Mouse (Mus musculus): Measurements from ENCODE around the gene Popdc3.
"Not testable (repeated sequence)": the region's sequence is repeated elsewhere in the genome, so short reads cannot be mapped to it uniquely, and the experiment has no call there.

Popdc3 gene

DNA sequence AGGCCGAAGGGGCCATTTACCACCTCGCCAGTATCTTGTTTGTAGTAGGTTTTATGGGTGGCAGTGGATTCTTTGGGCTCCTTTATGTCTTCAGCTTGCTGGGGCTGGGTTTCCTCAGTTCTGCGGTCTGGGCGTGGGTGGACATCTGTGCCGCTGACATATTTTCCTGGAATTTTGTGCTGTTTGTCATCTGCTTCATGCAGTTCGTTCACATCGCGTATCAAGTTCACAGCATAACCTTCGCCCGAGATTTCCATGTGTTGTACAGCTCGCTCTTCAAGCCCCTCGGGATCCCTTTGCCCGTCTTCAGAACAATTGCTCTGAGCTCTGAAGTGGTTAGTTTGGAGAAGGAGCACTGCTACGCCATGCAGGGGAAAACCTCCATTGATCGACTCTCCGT, 137.0 kb downstream of the Popdc3 start:
- DNase-seq (ENCODE audit: low spot score) = no peak

DNA sequence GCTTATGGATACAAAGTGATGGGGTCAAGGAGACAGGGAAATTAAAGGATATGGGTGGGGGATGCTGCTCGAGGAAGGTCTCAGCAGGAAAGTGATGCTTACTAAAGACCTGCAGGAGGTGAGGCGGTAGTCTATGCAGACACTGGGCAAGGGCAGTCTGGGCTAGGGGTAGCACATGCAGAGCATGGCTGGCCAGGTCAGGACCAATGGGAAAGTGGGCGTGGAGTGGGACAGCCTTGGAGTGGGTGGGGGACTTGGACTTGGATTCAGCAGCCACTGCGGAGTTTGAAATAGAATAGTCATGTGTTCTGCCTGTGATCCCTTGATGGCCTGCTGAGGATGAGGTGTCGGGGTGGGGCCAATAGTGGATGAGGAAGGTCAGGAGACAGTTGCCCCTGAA, 141.0 kb downstream of the Popdc3 start:
- no peak for DNase-seq (ENCODE audit: low spot score)

DNA sequence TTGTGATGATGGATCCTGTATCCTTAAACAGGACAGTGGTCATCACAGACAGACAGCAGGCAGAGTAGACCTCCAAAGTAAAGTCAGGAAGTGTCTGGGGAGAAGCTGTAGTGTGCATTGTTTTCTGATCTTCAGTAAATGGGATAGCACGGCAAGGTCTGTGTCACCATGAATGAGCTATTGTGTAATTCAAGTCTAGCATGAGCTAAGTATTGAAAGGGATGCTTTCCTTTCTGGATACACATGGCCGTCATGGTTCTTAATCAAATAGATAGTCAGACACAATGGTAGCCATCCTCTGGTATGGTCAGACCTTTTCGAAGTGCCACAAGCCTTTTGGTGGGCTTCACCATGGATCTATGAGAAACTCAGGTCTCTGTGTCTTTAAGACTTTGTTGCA, 142.4 kb downstream of the Popdc3 start:
- no peak for DNase-seq (ENCODE audit: low spot score)

DNA sequence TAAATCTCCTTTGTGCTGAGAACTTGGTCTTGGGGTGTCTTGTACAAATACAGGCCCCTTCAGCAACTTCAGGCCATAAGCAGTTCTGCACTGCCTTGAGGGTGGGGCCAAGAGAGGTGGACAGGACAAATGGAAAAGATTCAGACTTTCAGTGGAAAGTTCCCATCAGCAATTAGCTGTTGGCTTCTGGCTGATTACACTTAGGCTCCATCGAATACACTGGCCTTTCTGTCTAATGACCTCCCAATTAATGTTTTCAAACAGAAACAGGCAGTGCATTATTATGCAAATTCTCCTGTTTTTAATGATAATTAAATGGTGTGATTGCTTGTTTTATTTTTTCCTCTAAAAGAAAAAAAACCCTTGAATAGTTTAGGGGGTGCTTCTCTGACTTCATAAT, 146.3 kb downstream of the Popdc3 start:
- no peak for DNase-seq (ENCODE audit: low spot score)

DNA sequence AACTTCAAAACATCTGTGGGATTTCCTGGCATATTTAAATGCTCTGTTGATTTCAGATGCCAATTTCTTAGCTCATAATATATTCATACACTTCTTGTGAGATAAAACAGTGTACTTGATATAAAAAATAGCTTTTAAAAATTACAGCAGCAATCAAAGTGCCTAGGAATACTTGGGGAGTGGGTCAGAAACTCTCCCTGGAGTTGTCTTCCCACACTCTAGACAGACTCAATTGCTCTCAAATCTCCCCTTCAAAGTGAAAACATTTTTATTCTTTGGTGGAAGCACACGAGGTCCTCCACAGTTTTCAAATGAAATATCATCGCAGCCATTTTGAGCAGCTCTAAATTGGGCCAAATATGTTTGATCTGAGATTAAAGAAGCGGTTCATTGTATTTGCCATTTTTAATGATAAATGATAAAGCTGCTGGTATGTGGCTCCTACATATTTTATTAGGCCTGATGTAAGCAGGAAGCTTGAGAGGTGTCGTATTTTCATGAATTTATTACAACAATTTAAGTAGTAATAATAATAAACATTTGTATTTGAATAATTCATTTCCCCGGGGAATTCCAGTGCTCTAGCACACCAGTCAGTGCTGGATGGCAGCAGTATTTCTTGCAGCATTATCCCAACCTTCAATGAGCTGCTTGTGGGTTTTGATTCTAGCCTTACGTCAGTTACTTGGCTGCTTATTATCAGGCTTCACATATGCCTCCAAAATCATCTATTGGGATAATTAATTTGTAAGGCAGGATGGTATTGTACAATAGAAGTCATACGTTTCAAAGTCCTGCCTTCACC, 150.5 kb downstream of the Popdc3 start:
- DNase-seq (ENCODE audit: low spot score) = no peak

DNA sequence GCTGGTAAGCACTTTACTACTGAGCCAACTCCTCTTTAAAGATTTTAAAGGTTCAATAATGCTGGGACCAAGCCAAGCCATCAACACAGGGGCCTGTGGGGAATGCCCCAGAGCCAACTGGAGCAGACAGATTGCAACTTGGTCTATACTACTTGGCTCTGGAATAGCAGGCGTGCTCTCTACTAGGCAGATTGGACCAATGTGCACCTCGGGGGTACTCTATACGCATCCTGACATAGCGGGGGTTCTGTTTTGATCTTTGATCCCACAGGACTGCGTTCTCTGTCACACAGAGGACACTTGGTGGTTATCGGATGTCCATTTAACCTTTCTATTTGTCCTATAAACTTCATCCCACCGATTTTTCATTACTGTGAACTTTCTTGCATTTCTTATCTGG, 157.0 kb downstream of the Popdc3 start:
- no peak for DNase-seq (ENCODE audit: low spot score)

DNA sequence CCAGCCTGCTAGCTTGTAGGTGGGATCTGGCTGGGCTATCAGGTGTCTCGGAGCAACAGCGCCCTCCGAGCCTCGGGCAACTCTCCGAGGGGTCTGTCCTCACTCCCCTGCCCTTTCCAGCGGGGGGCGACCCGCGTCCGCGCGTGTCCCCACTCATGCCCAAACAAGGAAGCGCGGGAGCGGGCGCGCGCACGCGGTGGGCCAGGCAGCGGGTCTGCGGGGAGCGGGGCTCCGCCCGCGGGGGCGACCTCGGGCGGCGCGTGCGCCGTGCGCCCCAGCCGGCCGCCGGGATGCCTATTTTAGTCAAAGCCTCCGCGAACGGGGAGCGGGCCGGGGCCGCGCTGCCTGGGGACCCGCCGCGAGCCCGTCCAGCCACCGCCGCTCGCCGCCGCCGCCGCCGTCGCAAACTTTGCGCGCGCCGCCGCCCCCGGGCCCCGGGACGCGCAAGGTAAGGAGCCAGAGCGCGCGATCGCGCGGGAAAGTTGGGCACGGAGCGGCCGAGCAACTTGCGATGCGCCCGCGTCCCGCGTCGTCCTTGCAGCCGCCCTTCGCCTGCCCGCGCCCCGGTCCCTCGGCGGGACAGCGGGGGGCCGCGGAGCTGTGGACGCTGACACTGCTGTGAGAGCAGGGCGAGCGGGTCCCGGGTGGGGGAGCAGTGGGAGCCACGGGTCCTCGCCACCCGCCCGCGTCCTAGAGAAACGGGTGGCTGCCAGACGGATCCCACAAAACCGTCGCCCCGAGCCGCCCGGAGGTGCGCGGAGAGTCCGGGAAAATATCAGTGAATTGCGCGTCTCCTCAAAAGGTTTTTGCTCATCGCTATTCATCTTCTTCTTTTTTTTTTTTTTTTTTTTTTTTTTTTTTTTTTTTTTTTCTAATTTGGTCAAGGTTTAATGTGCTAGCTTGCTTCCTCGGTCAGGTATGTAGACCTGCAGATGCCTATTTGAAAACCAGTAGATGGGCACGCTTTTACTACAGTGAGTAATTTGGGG, 157.8 kb downstream of the Popdc3 start, which contains the start of gene Bves:
Gene Bves, plus strand, starts transcription at position 339 of the 989 bp plus-strand sequence.
- peak; percentile 66 for DNase-seq (ENCODE audit: low spot score)

DNA sequence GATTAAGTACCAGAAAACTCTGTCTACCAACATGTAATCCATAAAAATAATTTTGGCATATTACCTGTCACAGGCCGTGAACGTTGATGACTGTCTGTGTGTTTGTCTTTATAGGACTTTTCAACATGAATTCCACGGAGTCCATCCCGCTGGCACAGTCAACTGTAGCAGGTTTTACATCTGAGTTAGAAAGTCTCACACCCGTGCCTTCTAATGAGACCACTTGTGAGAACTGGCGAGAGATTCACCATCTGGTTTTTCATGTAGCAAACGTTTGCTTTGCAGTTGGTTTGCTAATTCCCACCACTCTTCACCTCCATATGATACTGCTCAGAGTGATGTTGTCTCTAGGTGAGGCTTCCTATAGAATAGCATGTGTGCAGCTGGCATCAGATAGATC, 161.2 kb downstream of the Popdc3 start:
- DNase-seq (ENCODE audit: low spot score) = no peak

DNA sequence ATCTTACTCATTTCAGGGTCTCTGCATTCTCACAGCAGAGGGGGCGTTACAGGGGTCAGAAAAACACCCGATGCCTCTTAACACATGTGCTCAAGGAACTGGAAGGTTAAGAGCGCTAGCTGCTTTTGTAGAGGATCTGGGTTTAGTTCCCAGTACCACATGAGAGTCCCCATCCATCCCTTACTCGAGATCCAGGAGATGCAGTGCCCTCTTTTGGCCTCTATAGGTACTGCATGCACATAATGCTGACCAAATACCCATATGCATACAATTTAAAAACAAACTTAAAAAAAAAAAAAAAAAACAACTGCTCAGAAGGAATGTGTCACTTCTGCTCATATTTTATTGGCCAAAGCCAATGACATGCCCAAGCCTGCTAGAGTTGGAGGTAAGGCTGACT, 166.5 kb downstream of the Popdc3 start:
- no peak for DNase-seq (ENCODE audit: low spot score)

DNA sequence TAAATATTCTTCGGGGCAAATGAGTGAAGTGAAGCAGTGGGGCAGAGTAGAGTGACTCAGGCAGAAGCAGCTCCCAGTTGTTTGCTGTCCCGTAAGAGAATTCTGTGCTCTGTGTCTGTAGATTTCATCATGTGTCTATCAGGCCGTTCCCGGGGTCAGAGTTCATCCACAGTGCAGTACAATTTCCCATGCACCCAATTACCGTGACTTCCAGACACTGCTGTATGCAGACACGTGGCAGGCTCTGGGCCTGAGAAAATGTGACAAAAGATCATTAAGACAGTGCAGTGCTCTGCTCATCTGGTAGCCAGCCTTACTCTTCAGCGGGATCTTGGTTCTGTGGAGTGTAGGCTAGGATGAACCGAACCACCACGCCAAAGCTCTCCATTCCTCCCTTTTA, 167.3 kb downstream of the Popdc3 start:
- DNase-seq (ENCODE audit: low spot score) = no peak

DNA sequence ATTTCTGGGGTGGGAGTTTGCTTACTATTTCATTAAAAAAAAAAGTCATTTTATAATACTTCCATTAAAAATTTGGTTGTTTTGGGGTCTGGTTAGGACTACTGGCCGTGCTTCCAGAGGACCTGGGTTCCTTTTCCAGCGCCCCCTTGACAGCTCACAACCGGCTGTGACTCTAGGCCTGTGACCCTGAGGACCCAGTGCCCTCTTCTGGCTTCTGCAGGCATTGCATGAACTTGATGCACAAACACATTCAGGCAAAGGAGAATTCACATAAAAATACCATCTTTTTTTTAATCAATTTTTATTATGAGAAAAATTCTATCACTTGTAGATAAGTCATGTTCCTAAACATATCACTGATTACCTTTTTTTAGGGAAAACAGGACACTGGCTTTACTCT, 170.2 kb downstream of the Popdc3 start:
- not testable (repeated sequence) for DNase-seq (ENCODE audit: low spot score)

DNA sequence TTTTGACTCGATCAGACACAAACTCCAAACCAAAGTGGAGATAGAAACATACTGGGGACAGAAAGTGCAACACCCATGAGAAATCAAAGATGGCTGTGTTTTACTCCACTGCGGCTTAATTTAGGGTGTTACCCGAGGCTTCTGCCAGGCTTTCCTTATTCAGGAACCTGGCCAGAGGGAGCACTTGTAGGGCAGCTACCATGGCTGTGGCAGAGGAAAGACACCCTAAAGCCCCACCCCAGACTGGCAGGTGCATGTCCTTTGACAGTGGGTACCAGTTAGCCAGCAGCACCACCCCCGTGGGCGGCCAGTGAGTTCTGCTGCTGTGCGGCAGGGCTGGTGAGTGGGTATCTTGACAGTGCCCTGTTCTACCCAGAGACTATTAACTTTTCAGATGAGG, 178.2 kb downstream of the Popdc3 start:
- DNase-seq (ENCODE audit: low spot score) = no peak

DNA sequence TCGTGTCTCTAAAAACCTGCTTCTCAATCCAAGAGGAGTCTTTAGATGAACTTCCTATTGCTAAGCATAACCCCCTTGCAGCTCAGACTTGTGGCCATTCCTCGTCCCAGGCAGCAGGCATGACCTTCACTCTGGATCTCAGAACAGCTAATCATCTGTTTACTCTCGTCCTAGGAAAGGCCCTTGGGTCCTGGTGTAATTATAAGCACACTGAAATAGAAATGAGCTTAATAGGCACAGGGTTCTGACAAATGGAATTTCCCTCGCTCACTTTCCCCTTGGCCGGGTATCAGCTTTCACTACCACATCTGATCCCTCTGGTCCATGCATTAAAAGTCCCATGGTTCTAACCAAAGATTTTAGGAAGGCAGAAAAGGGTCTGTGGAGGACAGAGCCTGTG, 185.5 kb downstream of the Popdc3 start:
- DNase-seq (ENCODE audit: low spot score) = no peak

DNA sequence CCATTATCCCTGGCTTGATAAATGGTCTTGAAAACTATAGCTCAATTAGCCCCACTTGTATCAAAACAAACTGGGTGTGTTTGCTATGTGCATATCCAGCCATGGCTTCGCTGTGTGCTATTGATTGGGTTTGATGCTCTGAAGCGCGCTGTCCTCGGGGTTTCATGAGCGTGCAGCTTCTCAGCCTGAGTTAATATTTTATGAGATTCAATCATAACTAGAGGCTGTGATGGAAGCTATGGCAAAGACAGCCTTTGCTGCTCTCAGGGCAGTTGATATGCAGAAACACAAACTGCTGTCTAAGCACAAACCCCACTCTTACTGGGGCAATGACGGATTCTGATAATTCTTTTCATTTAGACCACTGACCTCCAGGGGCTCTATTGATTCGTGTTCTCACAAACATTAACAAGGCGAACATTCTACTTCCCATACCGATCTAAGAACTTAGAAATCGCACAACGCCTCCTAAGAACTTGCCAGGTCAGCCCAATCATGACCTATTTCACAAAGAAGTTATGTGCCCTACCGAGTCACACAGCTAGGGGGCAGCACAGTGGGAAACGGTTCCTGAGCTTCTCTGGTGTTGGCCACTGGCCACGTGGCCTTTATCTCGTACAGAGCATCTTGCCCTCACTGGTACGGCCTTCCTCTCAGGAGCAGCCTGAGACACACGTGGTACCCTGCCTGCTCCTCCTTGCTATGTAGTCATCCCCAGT, 189.2 kb downstream of the Popdc3 start:
- DNase-seq (ENCODE audit: low spot score) = no peak

Measured in testis, postnatal 10 days (tissue).